Mouse (Mus musculus): ENCODE results near the gene Ift20.
"Not testable (repeated sequence)": the region's sequence is repeated elsewhere in the genome, so short reads cannot be mapped to it uniquely, and the experiment has no call there.

Gene Ift20

GRCm38 (mm10) chr11:78560447-78560846 lies 24.3 kb downstream of the Ift20 start:
- DNase-seq (ENCODE audit: extremely low read depth, insufficient read length, low spot score) = no peak

- DNase-seq (ENCODE audit: extremely low read depth, insufficient read length, low spot score) = no peak
Observed at GRCm38 (mm10) chr11:78566775-78567174, 30.6 kb downstream of the Ift20 start.

GRCm38 (mm10) chr11:78567614-78568013 lies 31.5 kb downstream of the Ift20 start:
- no peak for DNase-seq (ENCODE audit: extremely low read depth, insufficient read length, low spot score)

- no peak for DNase-seq (ENCODE audit: extremely low read depth, insufficient read length, low spot score)
Observed at GRCm38 (mm10) chr11:78568827-78569226, 32.7 kb downstream of the Ift20 start.

- DNase-seq (ENCODE audit: extremely low read depth, insufficient read length, low spot score) = no peak
Observed at GRCm38 (mm10) chr11:78569806-78570205, 33.6 kb downstream of the Ift20 start.

GRCm38 (mm10) chr11:78571441-78571840 lies 35.3 kb downstream of the Ift20 start:
- no peak for DNase-seq (ENCODE audit: extremely low read depth, insufficient read length, low spot score)

- no peak for DNase-seq (ENCODE audit: extremely low read depth, insufficient read length, low spot score)
Observed at GRCm38 (mm10) chr11:78571854-78572253, 35.7 kb downstream of the Ift20 start.

GRCm38 (mm10) chr11:78574031-78574430 lies 37.9 kb downstream of the Ift20 start:
- not testable (repeated sequence) for DNase-seq (ENCODE audit: extremely low read depth, insufficient read length, low spot score)

GRCm38 (mm10) chr11:78574536-78574935 lies 38.4 kb downstream of the Ift20 start:
- DNase-seq (ENCODE audit: extremely low read depth, insufficient read length, low spot score) = no peak

GRCm38 (mm10) chr11:78574975-78575374 lies 38.8 kb downstream of the Ift20 start:
- no peak for DNase-seq (ENCODE audit: extremely low read depth, insufficient read length, low spot score)

- no peak for DNase-seq (ENCODE audit: extremely low read depth, insufficient read length, low spot score)
Observed at GRCm38 (mm10) chr11:78582848-78583247, 46.7 kb downstream of the Ift20 start.

- DNase-seq (ENCODE audit: extremely low read depth, insufficient read length, low spot score) = no peak
Observed at GRCm38 (mm10) chr11:78586099-78586498, 49.9 kb downstream of the Ift20 start.

GRCm38 (mm10) chr11:78587677-78588076 lies 51.5 kb downstream of the Ift20 start:
- not testable (repeated sequence) for DNase-seq (ENCODE audit: extremely low read depth, insufficient read length, low spot score)
